Mouse (Mus musculus): ENCODE measurements around the gene Pxn.
"Not testable (repeated sequence)": the region's sequence is repeated elsewhere in the genome, so short reads cannot be mapped to it uniquely, and the experiment has no call there.

Pxn gene

DNA sequence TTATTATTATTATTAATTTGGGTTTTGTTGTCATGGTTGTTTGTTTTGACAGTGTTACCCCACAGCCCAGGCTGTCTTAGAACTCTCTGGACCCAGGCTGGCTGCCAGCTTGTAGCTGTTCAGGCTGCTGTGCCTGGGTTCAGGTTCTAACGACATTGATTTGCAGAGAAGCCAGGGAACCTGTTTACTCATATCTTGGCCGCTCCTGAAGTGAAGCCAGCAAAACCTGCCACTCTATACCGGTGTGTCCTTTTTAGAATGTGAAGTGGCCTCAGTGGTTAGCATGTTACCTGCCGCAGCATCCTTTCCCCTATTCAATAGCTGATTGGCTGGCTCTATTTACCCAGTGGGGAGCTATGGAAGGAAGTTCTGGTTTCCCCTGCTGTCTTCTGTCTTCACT lies 19.8 kb upstream of the Pxn start:
- DNase-seq (ENCODE audit: low spot score): no peak

DNA sequence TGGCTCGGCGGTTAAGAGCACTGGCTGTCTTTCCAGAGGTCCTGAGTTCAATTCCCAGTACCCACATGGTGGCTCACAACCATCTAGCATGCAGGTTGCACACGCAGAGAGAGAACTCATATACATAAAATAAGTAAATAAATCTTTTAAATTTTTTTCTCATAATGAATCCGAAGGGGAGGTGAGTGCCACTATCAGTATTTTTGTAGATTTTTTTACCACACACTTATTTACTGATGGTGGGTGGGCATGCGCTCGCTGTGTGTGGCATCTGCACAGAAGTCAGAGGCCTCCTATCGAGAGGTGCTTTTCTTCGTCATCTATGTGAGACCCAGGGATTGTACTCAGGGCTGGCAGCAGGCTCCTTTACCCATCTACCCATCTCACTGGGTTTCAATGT lies 19.1 kb upstream of the Pxn start:
- DNase-seq (ENCODE audit: low spot score): no peak

GRCm38 (mm10) chr5:115487942-115488580 lies 18.4 kb upstream of the Pxn start:
- no peak for DNase-seq (ENCODE audit: low spot score)

- DNase-seq (ENCODE audit: low spot score): peak; percentile 95
These were observed 17.4 kb upstream of the Pxn start for GRCm38 (mm10) chr5:115488841-115489698.

- DNase-seq (ENCODE audit: low spot score): peak; percentile 92
These were observed 16.5 kb upstream of the Pxn start for GRCm38 (mm10) chr5:115489699-115490637.

GRCm38 (mm10) chr5:115490638-115491000 lies 15.9 kb upstream of the Pxn start:
- DNase-seq (ENCODE audit: low spot score): no peak

- DNase-seq (ENCODE audit: low spot score): peak; percentile 32
These were observed 15.4 kb upstream of the Pxn start for GRCm38 (mm10) chr5:115491076-115491475.

- no peak for DNase-seq (ENCODE audit: low spot score)
These were observed 14.6 kb upstream of the Pxn start for GRCm38 (mm10) chr5:115491771-115492322.

- DNase-seq (ENCODE audit: low spot score): no peak
These were observed 13.7 kb upstream of the Pxn start for GRCm38 (mm10) chr5:115492711-115493335.

GRCm38 (mm10) chr5:115493441-115493840 lies 13.0 kb upstream of the Pxn start:
- DNase-seq (ENCODE audit: low spot score): no peak

- not testable (repeated sequence) for DNase-seq (ENCODE audit: low spot score)
These were observed 10.9 kb upstream of the Pxn start for GRCm38 (mm10) chr5:115495618-115496017.

DNA sequence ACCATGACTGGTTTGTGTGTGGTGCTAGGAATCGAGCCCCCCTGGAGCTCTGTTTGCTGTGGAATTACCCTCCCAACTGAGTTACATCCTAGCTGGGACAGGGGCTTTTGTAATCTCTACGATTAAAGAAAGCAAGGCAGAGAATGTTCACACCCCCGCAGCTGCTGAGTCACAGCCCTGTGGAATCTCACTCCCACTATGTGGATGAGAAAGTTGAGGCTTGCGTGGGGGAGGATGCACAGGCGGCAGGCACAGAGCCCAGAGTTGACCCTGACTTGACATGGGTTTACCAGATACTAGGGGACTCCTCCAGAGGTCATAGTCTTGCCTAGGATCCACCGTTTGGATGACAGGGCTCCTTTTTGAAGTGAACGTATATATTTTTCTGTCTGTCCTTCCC lies 9.4 kb upstream of the Pxn start:
- no peak for DNase-seq (ENCODE audit: low spot score)

GRCm38 (mm10) chr5:115498307-115499240 lies 7.9 kb upstream of the Pxn start:
- no peak for DNase-seq (ENCODE audit: low spot score)

DNA sequence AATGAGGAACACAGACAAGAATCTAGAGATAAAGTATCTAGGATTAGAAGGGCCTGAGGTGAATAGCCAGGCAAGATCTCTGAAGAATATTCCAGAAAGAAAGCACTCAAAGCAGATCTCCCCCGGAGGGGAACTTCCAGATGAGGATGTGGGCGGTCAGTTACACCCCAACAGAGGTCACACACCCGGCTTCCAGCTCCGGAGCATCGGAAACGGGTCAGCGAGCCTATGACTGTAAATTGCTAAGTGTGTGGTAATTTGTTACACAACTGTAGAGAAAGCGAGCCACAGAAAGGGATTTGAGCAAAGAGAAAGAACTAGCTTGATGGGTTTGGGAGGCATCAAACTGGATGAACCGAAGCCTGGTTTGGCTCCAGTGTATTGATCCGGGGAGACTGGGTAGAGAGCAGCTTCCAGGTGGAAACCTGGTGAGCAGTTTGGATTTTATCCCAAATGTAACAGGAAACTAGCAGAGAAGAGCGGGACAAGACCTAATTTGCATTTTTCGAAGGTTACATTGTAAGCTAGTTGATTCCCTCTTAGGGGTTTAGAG lies 6.0 kb upstream of the Pxn start:
- no peak for DNase-seq (ENCODE audit: low spot score)

GRCm38 (mm10) chr5:115503035-115503434 lies 3.4 kb upstream of the Pxn start:
- no peak for DNase-seq (ENCODE audit: low spot score)

DNA sequence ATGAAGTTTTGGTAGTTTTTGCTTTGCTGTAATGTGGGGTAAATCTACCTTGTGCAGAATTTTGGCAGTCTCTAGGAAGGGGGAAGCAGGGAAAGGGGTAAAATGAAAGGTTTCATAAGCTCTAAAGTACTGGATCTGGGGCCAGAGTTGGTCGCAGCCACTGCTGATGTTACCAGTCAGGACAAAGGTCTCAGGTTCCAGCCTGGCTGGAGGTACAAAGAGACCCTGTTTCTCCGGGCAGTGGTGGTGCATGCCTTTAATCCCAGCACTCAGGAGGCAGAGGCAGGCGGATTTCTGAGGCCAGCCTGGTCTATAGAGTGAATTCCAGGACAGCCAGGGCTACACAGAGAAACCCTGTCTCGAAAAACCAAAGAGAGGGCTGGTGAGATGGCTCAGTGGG lies 859 bp upstream of the Pxn start:
- not testable (repeated sequence) for DNase-seq (ENCODE audit: low spot score)

DNA sequence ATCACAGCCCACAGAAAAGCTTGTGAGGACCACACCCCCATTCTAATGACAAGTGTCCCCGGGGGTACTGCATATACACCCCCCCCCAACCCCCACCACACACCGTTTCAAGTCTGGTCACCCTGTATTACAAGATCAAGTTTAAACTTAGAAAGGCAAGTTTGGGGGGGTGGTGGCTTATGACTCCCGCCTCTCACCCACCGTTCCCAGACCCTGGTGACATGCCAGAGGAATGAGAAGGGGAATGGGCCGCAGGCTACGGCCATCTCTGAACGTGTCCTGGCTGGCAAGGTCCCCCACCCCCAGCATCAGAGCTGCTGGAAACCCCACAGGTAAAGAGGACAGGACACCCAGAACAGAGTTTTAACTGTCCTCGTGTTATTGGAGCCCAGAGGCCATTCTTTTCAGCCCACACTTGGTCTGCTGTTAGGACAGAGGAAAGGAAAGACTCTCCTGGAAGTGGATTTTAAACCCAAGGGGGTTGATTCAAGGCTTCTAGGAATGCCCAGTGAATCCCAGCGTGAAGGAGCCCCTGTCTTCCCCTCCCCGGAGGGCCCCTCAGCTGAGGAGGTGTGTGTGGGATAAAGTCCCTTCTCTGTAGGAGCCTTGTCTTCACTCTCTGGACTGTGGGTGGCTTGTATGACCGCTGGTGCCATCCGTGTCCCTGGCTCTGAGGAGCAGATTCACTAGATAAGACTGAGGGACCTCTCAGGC lies 948 bp downstream of the Pxn start:
- no peak for DNase-seq (ENCODE audit: low spot score)

- no peak for DNase-seq (ENCODE audit: low spot score)
These were observed 1.7 kb downstream of the Pxn start for GRCm38 (mm10) chr5:115507981-115508858.

DNA sequence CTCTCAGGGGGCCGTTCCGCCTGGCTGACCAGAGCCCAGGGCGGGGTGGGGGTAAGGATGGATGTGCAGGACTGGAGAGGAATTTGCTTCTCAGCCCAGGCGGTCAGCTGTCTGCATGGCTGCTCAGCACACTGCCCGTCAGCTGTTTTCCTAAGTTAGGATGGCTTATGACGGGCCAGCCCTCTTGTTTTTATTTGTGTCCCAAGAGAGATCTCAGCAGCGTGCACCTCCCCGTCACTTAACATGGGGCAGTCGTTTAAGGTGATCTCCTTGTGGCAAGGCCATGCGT lies 2.3 kb downstream of the Pxn start:
- no peak for DNase-seq (ENCODE audit: low spot score)

All from embryo, embryonic 10.5 days (tissue).